Mouse (Mus musculus): ENCODE measurements around the gene Gm6899.

DNA sequence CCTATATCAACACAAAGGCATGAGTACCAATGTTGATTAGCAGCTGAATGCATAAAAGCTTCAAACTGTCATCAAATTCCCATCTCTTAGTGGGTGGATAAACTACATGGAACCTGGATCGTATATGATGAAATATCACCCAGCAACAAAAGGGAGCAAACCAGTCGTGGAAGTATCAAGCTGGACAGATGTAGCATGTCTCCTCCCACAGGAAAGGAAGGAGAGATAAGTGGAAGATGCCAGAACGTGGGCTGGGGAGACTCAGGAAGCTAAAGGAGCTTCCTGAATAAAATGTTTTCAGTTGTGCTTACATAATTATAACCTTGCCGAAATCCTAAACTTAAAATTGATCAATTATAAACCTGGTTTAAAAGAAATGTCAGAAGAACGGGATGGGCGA lies 4.1 kb downstream of the Gm6899 start:
- no peak for TF ChIP-seq POLR2A (IDR thresholded peaks at IDR 0.05; ENCODE audit: low read depth, low read length)
- TF ChIP-seq CTCF (IDR thresholded peaks at IDR 0.05; ENCODE audit: extremely low read depth, insufficient read depth, insufficient read length, insufficient replicate concordance): no peak
